Mouse (Mus musculus) left cerebral cortex, adult 6 months (tissue): Measurements from ENCODE around the gene Tle6. TPM values are rescaled to one million over a fixed set of nuclear protein-coding genes. Genes with fewer than 3 reads are reported as not detected.

Experiments
- long read RNA-seq, 2 experiments: library from polyadenylated mRNA; unstranded; transcript quantifications; one replicate each; pipeline ENCODE4 v2.0.0; 2019 to 2020
- polyA plus RNA-seq: library from polyadenylated mRNA; unstranded; fragments of <200 nt; fragmentation: Nextera tagmentation; gene quantifications from 2 replicates; pipeline ENCODE4 v1.2.3, GENCODE M21; 2021

The Tle6 gene
- 10.2 and 12.4 TPM in 2 replicates for polyA plus RNA-seq
- long read RNA-seq, experiment 1, partial matches to known transcripts: 4 of 29 reads
- long read RNA-seq, experiment 1, other reads (novel, unspliced or antisense): 23 of 29 reads
- long read RNA-seq, experiment 2, partial matches to known transcripts: 0 of 11 reads
- long read RNA-seq, experiment 2, other reads (novel, unspliced or antisense): 10 of 11 reads

DNA sequence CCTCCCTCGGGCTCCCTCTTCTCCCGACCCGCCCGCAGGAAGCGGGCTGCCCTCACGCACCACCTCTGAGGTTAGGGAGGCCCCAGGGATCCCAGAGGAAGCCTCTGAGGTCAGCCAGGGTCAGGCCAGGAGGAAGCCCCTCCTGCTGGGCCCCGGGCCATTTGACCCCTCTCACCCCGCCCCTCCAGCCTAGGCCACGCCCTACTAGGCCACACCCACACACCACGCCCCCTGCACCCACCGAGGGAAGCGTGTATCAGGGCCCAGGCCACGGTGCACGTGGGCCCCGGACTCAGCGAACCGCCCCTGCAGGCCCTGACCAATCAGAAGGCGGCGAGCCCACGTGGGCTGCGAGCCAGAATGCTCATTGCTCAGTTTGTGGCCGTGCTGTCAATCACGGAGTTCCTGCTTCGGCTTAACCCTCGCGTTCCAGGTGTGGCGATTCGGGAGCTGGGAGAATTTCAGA, at the start of gene Tle6:
Tle6 (minus strand) TSS at position 336 of the 466 bp plus-strand sequence.

DNA sequence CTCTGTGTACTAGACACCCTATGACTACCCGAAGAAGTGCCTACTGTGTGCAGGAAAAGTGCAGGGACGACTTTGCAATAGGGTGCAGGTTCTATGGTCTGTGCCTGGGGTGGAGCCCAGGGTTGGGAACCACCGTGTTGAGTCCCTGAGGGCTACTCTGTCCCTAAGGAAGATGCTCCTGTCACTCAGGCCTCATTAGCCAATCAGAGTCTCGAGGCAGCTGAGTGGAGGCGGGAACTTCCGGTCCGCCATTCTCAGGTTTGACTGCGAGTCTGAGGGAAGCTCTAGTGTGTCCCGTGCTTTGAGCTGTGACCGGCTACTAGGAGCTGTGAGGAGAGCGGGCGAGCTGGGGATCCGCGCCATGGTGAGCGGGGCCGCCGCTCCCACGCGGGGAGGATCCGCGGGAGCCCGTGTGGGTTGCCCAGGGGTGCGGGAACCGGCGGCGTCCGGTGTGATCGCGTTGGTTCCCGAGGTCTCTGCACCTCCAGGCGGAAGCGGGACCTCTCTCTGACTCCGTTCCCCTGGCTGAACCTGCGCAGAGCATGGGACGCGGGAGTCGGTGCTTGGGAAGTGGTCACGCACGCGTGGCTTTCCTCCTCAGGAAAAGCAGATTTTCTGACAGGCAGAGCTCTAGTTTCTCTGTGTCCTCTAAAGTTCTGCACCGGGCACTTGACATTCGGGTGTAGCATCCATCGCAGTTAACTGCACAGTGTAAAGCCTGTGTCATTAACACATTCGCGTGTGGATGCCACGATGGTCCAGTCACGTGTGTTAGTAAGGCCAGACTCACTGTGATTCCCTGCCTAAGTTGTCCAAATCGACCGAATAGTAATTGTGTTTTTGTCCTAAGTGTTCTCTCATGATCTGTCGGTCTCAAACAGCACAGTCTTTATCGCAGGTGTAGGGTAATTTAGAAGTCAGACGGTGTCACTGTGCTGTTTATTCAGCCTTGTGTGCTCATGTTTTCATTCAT, 48.2 kb upstream of the Tle6 start, which contains the start of gene Gm10778:
Gm10778 (plus strand) TSS at position 257 of the 973 bp plus-strand sequence.

DNA sequence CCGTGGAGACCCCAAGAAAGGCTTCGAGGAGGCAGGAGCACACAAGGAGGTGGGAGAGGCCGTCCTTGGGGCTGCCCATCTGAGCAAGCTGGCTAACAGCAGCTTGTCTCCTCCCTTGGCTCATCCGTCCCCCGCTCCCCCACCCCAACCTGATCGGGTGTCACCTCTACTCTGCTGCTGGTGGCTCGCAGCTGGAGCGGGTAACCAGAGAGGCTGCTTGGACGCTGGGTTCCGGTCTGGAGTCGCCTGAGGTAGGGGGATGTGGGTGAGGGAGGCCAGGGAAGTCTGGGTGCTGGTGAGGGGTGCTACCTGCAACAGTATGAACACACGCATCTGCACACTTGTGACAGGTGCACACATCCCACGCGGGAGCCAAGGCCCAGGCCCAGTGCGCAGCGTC, 27.5 kb upstream of the Tle6 start, which contains the start of gene Ankrd24:
Ankrd24 (plus strand) TSS at position 151 of the 400 bp plus-strand sequence.

DNA sequence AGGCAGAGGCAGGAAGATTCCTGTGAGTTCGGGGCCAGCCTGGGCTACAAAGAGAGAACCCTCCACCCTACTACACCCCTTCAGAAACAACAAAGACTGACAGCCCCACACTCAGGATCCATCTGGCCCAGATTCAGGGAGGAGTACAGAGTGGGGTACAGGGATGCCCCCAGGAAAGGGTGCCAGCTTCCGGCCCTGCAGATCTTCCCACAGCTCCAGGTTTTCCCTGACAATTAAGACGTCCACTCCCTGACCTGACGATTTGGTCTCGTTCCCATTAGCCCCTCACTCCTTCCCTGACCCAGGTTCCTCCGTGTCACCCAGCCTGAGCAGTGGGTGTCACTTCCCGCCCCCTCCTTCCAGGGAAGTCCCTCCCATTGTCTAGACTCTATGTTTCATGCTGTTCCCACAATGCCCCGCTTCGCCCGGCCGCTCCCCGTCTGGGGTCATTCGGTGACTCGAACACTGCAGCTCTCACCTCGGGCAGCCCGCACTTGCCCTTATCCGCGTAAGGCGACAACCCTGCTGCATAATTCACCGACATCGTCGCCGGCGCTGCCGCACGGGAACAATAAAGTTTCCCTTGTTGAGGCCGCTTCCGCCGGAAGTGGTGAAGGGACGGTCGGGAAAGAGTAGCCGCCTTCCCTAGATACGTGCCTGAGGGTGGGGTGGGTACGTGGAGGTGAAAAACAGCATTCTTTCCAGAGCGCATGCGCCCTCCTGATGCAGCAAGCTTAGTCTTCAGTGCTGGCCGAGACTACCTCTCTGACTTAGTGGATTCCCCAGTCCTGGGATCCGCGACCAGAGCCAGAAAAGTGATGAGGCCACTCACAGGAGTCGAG, 26.3 kb upstream of the Tle6 start, which contains the start of gene Sirt6:
Sirt6 (minus strand) TSS at position 804 of the 842 bp plus-strand sequence.

DNA sequence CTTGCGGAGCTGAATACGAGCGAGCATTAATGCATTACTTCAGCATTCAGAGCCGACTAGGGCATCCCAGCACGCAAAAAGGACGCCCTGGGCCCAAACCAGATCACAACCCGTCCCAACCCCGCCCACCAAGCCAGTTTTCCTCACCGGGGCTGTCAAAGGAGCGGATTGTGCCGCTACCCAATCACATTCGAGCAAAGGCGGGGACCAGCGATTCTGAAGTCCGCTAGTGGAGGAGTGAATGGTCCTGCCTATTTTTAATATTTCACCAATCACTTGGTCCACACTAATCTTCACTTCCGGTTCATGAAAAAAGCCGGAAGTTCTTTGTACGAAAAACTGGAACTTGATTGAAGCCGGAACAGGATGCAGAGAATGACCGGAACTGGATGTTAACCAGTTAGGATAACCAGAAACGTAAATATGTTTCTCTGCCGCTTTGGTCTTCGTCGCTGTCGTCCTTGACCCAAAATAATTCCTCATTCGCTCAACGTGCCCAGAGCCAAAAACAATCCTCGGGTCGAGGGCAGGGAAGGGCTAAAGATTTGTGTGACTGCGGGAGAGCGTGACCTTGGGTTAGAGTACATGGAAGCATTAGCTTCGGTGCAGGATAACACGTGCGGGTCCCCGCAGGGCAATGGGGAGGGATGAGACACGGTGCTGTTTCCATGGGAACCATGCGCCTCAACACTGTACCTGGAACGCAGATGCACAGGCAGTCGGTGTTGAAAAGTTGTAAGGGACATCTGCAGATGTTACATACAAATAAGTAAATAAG, 5.3 kb upstream of the Tle6 start, which contains the start of gene BC025920:
BC025920 (plus strand) TSS at position 297 of the 778 bp plus-strand sequence.

DNA sequence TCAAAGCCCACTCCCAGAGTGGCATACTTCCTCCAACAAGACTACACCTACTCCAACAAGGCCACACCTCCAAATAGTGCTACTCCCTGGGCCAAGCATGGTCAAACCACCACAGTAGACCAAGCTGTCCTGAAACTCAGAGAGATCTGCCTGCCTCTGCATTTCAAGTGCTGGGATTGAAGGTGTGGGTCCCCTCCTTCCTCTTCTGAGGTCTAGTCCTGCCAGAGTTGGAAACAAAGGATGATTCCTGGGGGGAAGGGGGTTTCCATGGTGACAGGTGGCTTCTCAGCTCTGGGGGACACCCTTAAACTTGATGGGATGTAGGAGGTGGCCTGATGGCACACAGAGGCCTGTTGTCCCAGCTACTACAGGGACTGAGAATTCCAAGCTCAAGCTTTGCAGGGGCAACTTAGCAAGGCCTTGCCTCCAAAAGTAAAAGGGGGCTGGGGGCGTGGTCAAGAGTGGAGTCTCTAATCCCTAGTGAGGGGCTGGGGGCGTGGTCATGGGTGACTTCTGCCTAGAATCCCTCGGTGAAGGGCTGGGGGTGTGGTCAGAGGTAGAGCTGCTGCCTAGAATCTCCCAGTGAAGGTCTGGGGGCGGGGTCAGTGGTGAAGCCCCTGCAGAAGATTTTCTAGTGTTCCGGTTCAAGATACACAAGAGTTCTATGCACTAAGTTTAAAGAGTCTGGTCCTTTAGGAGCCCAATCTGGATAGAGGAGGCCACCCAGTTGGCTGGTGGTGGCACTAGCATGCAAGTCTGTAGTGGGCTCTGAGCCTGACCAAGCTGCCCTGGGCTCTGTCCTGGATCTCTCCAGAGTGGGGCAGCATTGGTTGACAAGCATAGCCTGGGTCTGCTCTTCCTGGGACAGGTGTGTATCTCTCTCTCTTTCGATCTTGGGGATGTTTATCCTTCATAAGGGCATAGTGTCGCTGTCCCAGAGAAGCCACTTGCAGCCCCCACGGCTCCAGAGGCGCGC, 26.5 kb downstream of the Tle6 start, which contains the start of gene Tle2:
Tle2 (plus strand) TSS at position 481 of the 976 bp plus-strand sequence.

DNA sequence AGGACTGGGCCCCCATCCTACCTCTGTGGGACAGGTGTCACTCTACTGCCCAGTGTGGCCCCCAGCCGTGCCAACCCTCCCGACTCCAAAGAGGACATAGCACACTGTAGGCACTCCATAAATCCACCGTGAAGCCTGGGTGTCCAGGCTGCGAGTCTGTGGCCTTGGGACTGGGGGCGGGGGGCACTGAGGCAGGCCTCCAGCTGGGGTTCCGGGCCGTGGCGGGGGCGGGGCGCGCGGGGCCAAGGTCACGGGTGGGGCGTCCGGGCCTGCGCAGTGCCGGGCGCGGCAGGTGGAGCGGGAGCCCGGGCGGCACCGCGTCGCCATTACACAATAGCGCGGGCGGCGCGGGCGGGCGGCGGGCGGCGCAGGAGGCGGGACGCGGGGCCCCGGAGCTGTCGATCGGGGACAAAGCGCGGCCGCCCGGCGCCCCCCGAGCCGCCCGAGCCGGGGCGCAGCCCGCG, 41.7 kb downstream of the Tle6 start, which contains the start of gene Aes:
Aes (plus strand) TSS at position 326 of the 464 bp plus-strand sequence.

DNA sequence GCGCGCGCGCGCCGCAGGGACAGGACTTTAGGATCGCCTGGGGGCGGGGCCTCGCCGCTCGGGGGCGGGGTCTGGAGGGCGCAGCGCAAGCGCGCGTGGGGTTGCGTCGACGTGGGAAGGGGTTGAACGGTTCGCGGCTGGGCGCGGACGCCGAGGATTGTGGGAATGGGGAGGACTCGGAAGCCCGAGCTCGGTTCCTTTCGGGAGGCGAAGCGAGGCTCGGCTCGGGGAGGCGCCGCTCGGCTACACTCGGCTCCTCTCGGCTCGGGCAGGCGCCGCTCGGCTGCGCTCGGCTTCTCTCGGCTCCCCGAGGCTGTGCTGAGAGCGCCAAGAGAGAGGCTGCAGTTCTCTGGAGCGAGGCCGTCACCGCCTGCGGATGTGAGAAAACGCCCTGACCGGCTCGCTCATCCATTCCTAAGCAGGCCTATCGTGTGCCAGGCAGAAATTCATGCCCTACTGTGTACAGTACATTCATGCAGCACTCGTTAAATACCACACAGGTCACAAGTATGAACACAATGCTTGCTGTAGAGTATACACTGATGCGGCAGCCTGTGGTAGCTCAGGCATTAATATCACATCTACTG, 55.6 kb downstream of the Tle6 start, which contains the start of gene Gna11:
Gna11 (minus strand) TSS at position 30 of the 587 bp plus-strand sequence.

Other genes starting within 250 kb of the Tle6 start
- gene Mfsd12, start 243.6 kb downstream of the Tle6 start, polyA plus RNA-seq: 11.3 and 14.9 TPM in 2 replicates
- gene 4930404N11Rik, start 235.3 kb downstream of the Tle6 start, polyA plus RNA-seq: 0.19 and 0.63 TPM in 2 replicates
- 50.1 and 52.0 TPM in 2 replicates for gene Fzr1, start 222.6 kb downstream of the Tle6 start, polyA plus RNA-seq
- 160 and 212 TPM in 2 replicates for gene Dohh, start 216.6 kb downstream of the Tle6 start, polyA plus RNA-seq
- 2.5 and 3.2 TPM in 2 replicates for gene Gm48551, start 216.6 kb downstream of the Tle6 start, polyA plus RNA-seq
- 0.80 and 2.4 TPM in 2 replicates for gene Gm48552, start 212.1 kb downstream of the Tle6 start, polyA plus RNA-seq
- gene Smim24, start 208.0 kb downstream of the Tle6 start, polyA plus RNA-seq: 1.6 and 2.1 TPM in 2 replicates
- gene Nfic, start 145.4 kb downstream of the Tle6 start, polyA plus RNA-seq: 21.8 and 30.9 TPM in 2 replicates
- gene Celf5, start 118.4 kb downstream of the Tle6 start, polyA plus RNA-seq: 38.3 and 133 TPM in 2 replicates
- 34.1 and 44.3 TPM in 2 replicates for gene Ncln, start 104.7 kb downstream of the Tle6 start, polyA plus RNA-seq
- 0.67 and 0.71 TPM in 2 replicates for gene S1pr4, start 100.9 kb downstream of the Tle6 start, polyA plus RNA-seq
- gene Gna15, start 76.8 kb downstream of the Tle6 start, polyA plus RNA-seq: 2.4 and 4.3 TPM in 2 replicates
- 63.0 and 113 TPM in 2 replicates for gene Gna11, start 55.9 kb downstream of the Tle6 start, polyA plus RNA-seq
- gene Aes, start 41.6 kb downstream of the Tle6 start, polyA plus RNA-seq: 171 and 487 TPM in 2 replicates
- 5.1 and 7.2 TPM in 2 replicates for gene Tle2, start 26.5 kb downstream of the Tle6 start, polyA plus RNA-seq
- 0.35 and 0.51 TPM in 2 replicates for gene BC025920, start 5.2 kb upstream of the Tle6 start, polyA plus RNA-seq
- gene Sirt6, start 26.7 kb upstream of the Tle6 start, polyA plus RNA-seq: 19.2 and 25.8 TPM in 2 replicates
- gene Ankrd24, start 27.5 kb upstream of the Tle6 start, polyA plus RNA-seq: 25.8 and 27.9 TPM in 2 replicates
- 1.6 and 1.7 TPM in 2 replicates for gene Gm10778, start 48.0 kb upstream of the Tle6 start, polyA plus RNA-seq
- 4.7 and 5.4 TPM in 2 replicates for gene Zfp433, start 103.8 kb upstream of the Tle6 start, polyA plus RNA-seq
- gene Gm3055, start 170.1 kb upstream of the Tle6 start, polyA plus RNA-seq: 4.9 and 5.7 TPM in 2 replicates
- 0.90 and 0.92 TPM in 2 replicates for gene Gm4767, start 211.1 kb upstream of the Tle6 start, polyA plus RNA-seq